Mouse (Mus musculus): ENCODE data around the gene Hist2h2ab. TPM values are rescaled to one million over a fixed set of nuclear protein-coding genes. Genes with fewer than 3 reads are reported as not detected.
A peak's percentile ranks its signal among the peaks of the same experiment; 100 is the strongest.

Hist2h2ab gene
- total and polyA plus RNA-seq, 3 experiments = 0.72 to 234 TPM; not detected in 1

GRCm38 (mm10) chr3:96198181-96198580, 21.5 kb upstream of the Hist2h2ab start:
- no peaks in the 10 kb centered on the region for H3K27me3 ChIP-seq (ENCODE audit: control insufficient read depth in 1 of 2, insufficient read depth in 2 of 2, low read length in 2 of 2)
- peak overlapping the region; percentile 87 for H3K27ac ChIP-seq (ENCODE audit: control insufficient read depth, low read depth, low read length)
- H3K9me3 ChIP-seq (replicated peaks; ENCODE audit: insufficient read depth, low read length) = no peaks in the 10 kb centered on the region
- peaks cover 9% of the 10 kb centered on the region; the same call in 1 of the 2 replicates for H3K79me2 ChIP-seq (ENCODE audit: control insufficient read depth, insufficient read depth, low read length, poor library complexity)
- peaks cover 0 to 16% of the 10 kb centered on the region in 2 experiments; a peak in 2 of 4 replicates for H3K36me3 ChIP-seq (ENCODE audit: control insufficient read depth in 1 of 2, insufficient read depth in 2 of 2, low read length in 2 of 2)
- H3K9ac ChIP-seq (ENCODE audit: control insufficient read depth, low read depth, low read length, poor library complexity, severe bottlenecking) = peak overlapping the region; percentile 79
- DNase-seq (ENCODE audit: low read depth, low spot score) = peak; percentile 94
- peaks cover 12 to 22% of the 10 kb centered on the region in 2 experiments for H3K4me1 ChIP-seq (ENCODE audit: control insufficient read depth in 1 of 2, insufficient read depth in 2 of 2, low read length in 2 of 2)
- H3K4me3 ChIP-seq (ENCODE audit: control insufficient read depth in 1 of 2, insufficient read depth in 1 of 2, low read depth in 2 of 2, low read length in 2 of 2) = peak overlapping the region; percentile 60 to 61
- TF ChIP-seq MAZ (IDR thresholded peaks at IDR 0.05; ENCODE audit: low read depth, low read length) (0 out of 2 replicates have a peak, but pooled peaks have one; percentile 41), CHD1 (IDR thresholded peaks at IDR 0.05; ENCODE audit: low read depth, low read length) (0 out of 2 replicates have a peak, but pooled peaks have one; percentile 17), NRF1 (IDR thresholded peaks at IDR 0.05; ENCODE audit: insufficient read depth, low read depth, low read length, poor library complexity, severe bottlenecking) (no peak), UBTF (IDR thresholded peaks at IDR 0.05; ENCODE audit: borderline replicate concordance, insufficient read depth, low read depth, low read length) (no peak), ELF1 (IDR thresholded peaks at IDR 0.05; ENCODE audit: low read depth, low read length) (0 out of 2 replicates have a peak, but pooled peaks have one; percentile 4), POLR2AphosphoS2 (IDR thresholded peaks at IDR 0.05; ENCODE audit: low read length) (peak; percentile 93), CTCF (IDR thresholded peaks at IDR 0.05 in 2 of 3, conservative IDR thresholded peaks at IDR 0.05 in 1 of 3; ENCODE audit: control insufficient read depth in 1 of 3, insufficient read depth in 1 of 3, low read depth in 2 of 3, low read length in 3 of 3, poor library complexity in 1 of 3, severe bottlenecking in 1 of 3) (no peak), MYB (IDR thresholded peaks at IDR 0.05; ENCODE audit: low read depth, low read length) (no peak), TBP (IDR thresholded peaks at IDR 0.05; ENCODE audit: low read depth, low read length) (peak; percentile 82), ZMIZ1 (IDR thresholded peaks at IDR 0.05; ENCODE audit: low read depth, low read length) (peak; percentile 49; the same call in 1 of the 2 replicates), SIN3A (IDR thresholded peaks at IDR 0.05; ENCODE audit: low read length) (peak; percentile 13; the same call in 1 of the 2 replicates), TAL1 (IDR thresholded peaks at IDR 0.05; ENCODE audit: low read length) (no peak), MXI1 (IDR thresholded peaks at IDR 0.05; ENCODE audit: low read depth, low read length) (peak; percentile 89), USF2 (IDR thresholded peaks at IDR 0.05; ENCODE audit: borderline replicate concordance in 1 of 2, insufficient read depth in 1 of 2, low read depth in 1 of 2, low read length in 2 of 2) (no peak), USF1 (IDR thresholded peaks at IDR 0.05; ENCODE audit: low read depth, low read length) (peak; percentile 82), BHLHE40 (IDR thresholded peaks at IDR 0.05; ENCODE audit: borderline replicate concordance, low read depth, low read length) (peak; percentile 74), GATA1 (IDR thresholded peaks at IDR 0.05; ENCODE audit: low read depth, low read length) (no peak), MYC (IDR thresholded peaks at IDR 0.05; ENCODE audit: low read depth, low read length) (peak; percentile 68; the same call in 1 of the 2 replicates), ZKSCAN1 (IDR thresholded peaks at IDR 0.05; ENCODE audit: low read depth, low read length) (no peak), KAT2A (conservative IDR thresholded peaks at IDR 0.05; ENCODE audit: low read depth, low read length) (no peak), POLR2AphosphoS5 (IDR thresholded peaks at IDR 0.05; ENCODE audit: borderline replicate concordance, low read depth, low read length) (peak; percentile 72; the same call in 1 of the 2 replicates), POLR2A (IDR thresholded peaks at IDR 0.05; ENCODE audit: control insufficient read depth in 1 of 2, insufficient read depth in 1 of 2, low read depth in 1 of 2, low read length in 2 of 2, poor library complexity in 1 of 2) (peak in 1 of 2 experiments; percentile 76; a peak in 2 of 4 replicates), E2F4 (IDR thresholded peaks at IDR 0.05; ENCODE audit: borderline replicate concordance, low read depth, low read length) (no peak), ZNF384 (IDR thresholded peaks at IDR 0.05; ENCODE audit: low read depth, low read length) (no peak), EP300 (IDR thresholded peaks at IDR 0.05; ENCODE audit: low read depth in 1 of 2, low read length in 2 of 2) (no peak; a peak in 1 of 4 replicates), TCF12 (IDR thresholded peaks at IDR 0.05; ENCODE audit: low read depth, low read length) (peak; percentile 50; the same call in 1 of the 2 replicates), RCOR1 (IDR thresholded peaks at IDR 0.05; ENCODE audit: low read depth, low read length) (no peak), MAX (IDR thresholded peaks at IDR 0.05; ENCODE audit: low read length) (peak; percentile 74), ZC3H11A (IDR thresholded peaks at IDR 0.05; ENCODE audit: low read depth, low read length) (no peak), HCFC1 (IDR thresholded peaks at IDR 0.05; ENCODE audit: low read depth, low read length) (no peak), GABPA (IDR thresholded peaks at IDR 0.05; ENCODE audit: low read depth, low read length) (no peak), MEF2A (IDR thresholded peaks at IDR 0.05; ENCODE audit: extremely low read depth, insufficient replicate concordance, low read depth, low read length, poor library complexity, severe bottlenecking) (no peak), RAD21 (IDR thresholded peaks at IDR 0.05; ENCODE audit: low read depth, low read length) (no peak), SMC3 (IDR thresholded peaks at IDR 0.05; ENCODE audit: low read depth, low read length) (no peak), JUND (IDR thresholded peaks at IDR 0.05; ENCODE audit: low read depth, low read length) (no peak), ETS1 (IDR thresholded peaks at IDR 0.05; ENCODE audit: low read depth, low read length) (peak; percentile 26; the same call in 1 of the 2 replicates)

All from MEL (cell line).